In the genomic region with DNA sequence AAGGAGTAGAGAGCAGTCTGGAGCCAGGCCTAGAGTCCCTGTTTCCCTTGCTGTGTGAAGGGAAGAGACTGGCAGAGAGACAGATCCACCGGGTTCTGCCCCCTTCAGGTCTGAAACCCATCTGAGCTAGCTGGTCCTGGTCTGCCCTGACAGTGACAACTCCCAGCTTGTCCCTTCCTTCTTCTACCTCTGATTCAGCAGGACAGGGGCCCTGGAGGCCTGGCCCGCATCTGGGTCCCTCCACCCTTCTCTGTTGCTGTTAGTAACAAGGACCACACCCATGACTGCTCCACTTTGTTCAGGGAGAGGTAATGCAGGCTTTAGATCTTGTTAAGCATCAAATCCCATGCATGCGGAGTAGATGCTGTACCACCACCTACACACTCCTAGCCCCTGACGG, we compare ENCODE assay signal across 17 mouse cellular contexts. TPM values are rescaled to one million over a fixed set of nuclear protein-coding genes. Genes with fewer than 3 reads are reported as not detected.
DNase-seq lines count a peak whose midpoint lies in the region; ATAC-seq lines count a peak whose summit lies in the region.
"Had no signal": no experiment of that assay in that cellular context is flagged by ENCODE, and none has a peak within 500 bp of the region (broad histone marks: within the 10 kb centered on the region; RNA-seq: fewer than 3 reads in every experiment).

No protein-coding gene starts in this region.

- no peaks in the 10 kb centered on the region for H3K27me3 ChIP-seq in heart, embryonic 15.5 days
- H3K27me3 ChIP-seq in heart, embryonic 10.5 days (ENCODE audit: insufficient read depth, poor library complexity, severe bottlenecking): no peaks in the 10 kb centered on the region
- H3K27me3 ChIP-seq in midbrain, embryonic 16.5 days (ENCODE audit: control insufficient read depth, insufficient read depth, low read depth, low read length): no peaks in the 10 kb centered on the region
- no peaks in the 10 kb centered on the region for H3K27me3 ChIP-seq in midbrain, embryonic 14.5 days (ENCODE audit: control insufficient read depth, insufficient read depth, low read length)
- H3K27me3 ChIP-seq in liver, embryonic 15.5 days: peaks cover 36% of the 10 kb centered on the region
- H3K27me3 ChIP-seq: embryonic facial prominence, embryonic 12.5 days; Patski; stomach, embryonic 15.5 days had no signal

- peaks cover 37% of the 10 kb centered on the region for H3K36me3 ChIP-seq in heart, embryonic 15.5 days
- peaks cover 44% of the 10 kb centered on the region for H3K36me3 ChIP-seq in heart, embryonic 10.5 days
- peaks cover 19% of the 10 kb centered on the region for H3K36me3 ChIP-seq in midbrain, embryonic 16.5 days (ENCODE audit: control insufficient read depth, insufficient read depth, low read length)
- peaks cover 32% of the 10 kb centered on the region for H3K36me3 ChIP-seq in midbrain, embryonic 14.5 days (ENCODE audit: control insufficient read depth, insufficient read depth, low read length)
- peaks cover 40% of the 10 kb centered on the region for H3K36me3 ChIP-seq in liver, embryonic 15.5 days (replicated peaks)

- no peak overlapping the region for H3K4me2 ChIP-seq in heart, embryonic 15.5 days
- 0 out of 2 replicates have a peak overlapping the region, but pooled peaks have one; percentile 17 for H3K4me2 ChIP-seq in midbrain, embryonic 16.5 days (ENCODE audit: low read length)
- H3K4me2 ChIP-seq in midbrain, embryonic 14.5 days (ENCODE audit: low read length): no peak overlapping the region
- H3K4me2 ChIP-seq in liver, embryonic 15.5 days: peak overlapping the region; percentile 40
- H3K4me2 ChIP-seq: embryonic facial prominence, embryonic 12.5 days; stomach, embryonic 15.5 days had no signal

- H3K9me3 ChIP-seq in heart, embryonic 15.5 days (replicated peaks): no peaks in the 10 kb centered on the region
- no peaks in the 10 kb centered on the region for H3K9me3 ChIP-seq in heart, embryonic 10.5 days
- H3K9me3 ChIP-seq in midbrain, embryonic 16.5 days (replicated peaks; ENCODE audit: control insufficient read depth, low read length, poor library complexity, severe bottlenecking): no peaks in the 10 kb centered on the region
- no peaks in the 10 kb centered on the region for H3K9me3 ChIP-seq in midbrain, embryonic 14.5 days (ENCODE audit: control insufficient read depth, low read length)
- H3K9me3 ChIP-seq in liver, embryonic 15.5 days (replicated peaks): no peaks in the 10 kb centered on the region
- H3K9me3 ChIP-seq: embryonic facial prominence, embryonic 12.5 days; stomach, embryonic 15.5 days had no signal

- no peak overlapping the region for H3K4me3 ChIP-seq in heart, embryonic 15.5 days
- H3K4me3 ChIP-seq in heart, embryonic 10.5 days: no peak overlapping the region
- no peak overlapping the region for H3K4me3 ChIP-seq in midbrain, embryonic 16.5 days (ENCODE audit: low read depth, low read length)
- no peak overlapping the region for H3K4me3 ChIP-seq in midbrain, embryonic 14.5 days (replicated peaks; ENCODE audit: low read depth, low read length)
- H3K4me3 ChIP-seq in liver, embryonic 15.5 days (replicated peaks): no peak overlapping the region
- H3K4me3 ChIP-seq: embryonic facial prominence, embryonic 12.5 days; stomach, embryonic 15.5 days had no signal

- WGBS in heart, embryonic 15.5 days: 58% methylated on average over 4 of the region's 4 CpGs
- WGBS in heart, embryonic 10.5 days: 47% methylated on average over 4 of the region's 4 CpGs
- WGBS in midbrain, embryonic 16.5 days: 69% methylated on average over 4 of the region's 4 CpGs
- WGBS in midbrain, embryonic 14.5 days: 74% methylated on average over 4 of the region's 4 CpGs
- WGBS in liver, embryonic 15.5 days (ENCODE audit: insufficient replicate concordance): 59% methylated on average over 4 of the region's 4 CpGs

- ATAC-seq in heart, embryonic 15.5 days (replicated peaks; ENCODE audit: insufficient number of reproducible peaks, insufficient read depth, low FRiP score, low read depth): no peak
- ATAC-seq in midbrain, embryonic 16.5 days: no peak
- ATAC-seq in midbrain, embryonic 14.5 days (ENCODE audit: low FRiP score, low TSS enrichment): no peak
- peak; percentile 16; the same call in 1 of the 2 replicates for ATAC-seq in liver, embryonic 15.5 days (ENCODE audit: insufficient read depth)
- ATAC-seq: Patski had no signal

- H3K9ac ChIP-seq in heart, embryonic 15.5 days: peak overlapping the region; percentile 41; the same call in 1 of the 2 replicates
- peak overlapping the region; percentile 41; the same call in 1 of the 2 replicates for H3K9ac ChIP-seq in midbrain, embryonic 16.5 days (ENCODE audit: low read depth, low read length)
- H3K9ac ChIP-seq in midbrain, embryonic 14.5 days (replicated peaks; ENCODE audit: low read length): no peak overlapping the region
- peak overlapping the region; percentile 23; the same call in 1 of the 2 replicates for H3K9ac ChIP-seq in liver, embryonic 15.5 days
- H3K9ac ChIP-seq: embryonic facial prominence, embryonic 12.5 days; stomach, embryonic 15.5 days had no signal

- DNase-seq in heart, embryonic 10.5 days (ENCODE audit: low spot score): no peak
- DNase-seq in midbrain, embryonic 14.5 days: no peak
- DNase-seq in c-Kit-positive CD71-positive TER-119-positive erythroid progenitor cells, embryonic 14.5 days (ENCODE audit: low spot score): peak; percentile 44
- no peak for DNase-seq in right cerebral cortex, adult 18-20 months
- DNase-seq: adrenal gland, adult 2 months; cerebellum, postnatal 14 days; kidney, postnatal 14 days; layer of hippocampus, postnatal 36 days; lung, postnatal 36 days; thymus, postnatal 25 days had no signal

- H3K27ac ChIP-seq in heart, embryonic 15.5 days: no peak overlapping the region
- H3K27ac ChIP-seq in heart, embryonic 10.5 days: no peak overlapping the region
- H3K27ac ChIP-seq in midbrain, embryonic 16.5 days (ENCODE audit: low read length): no peak overlapping the region
- no peak overlapping the region for H3K27ac ChIP-seq in midbrain, embryonic 14.5 days (replicated peaks; ENCODE audit: low read depth, low read length)
- H3K27ac ChIP-seq in liver, embryonic 15.5 days (replicated peaks): 0 out of 2 replicates have a peak overlapping the region, but pooled peaks have one; percentile 26
- H3K27ac ChIP-seq: embryonic facial prominence, embryonic 12.5 days; stomach, embryonic 15.5 days had no signal

- H3K4me1 ChIP-seq in heart, embryonic 15.5 days (replicated peaks): peaks cover 33% of the 10 kb centered on the region
- peaks cover 46% of the 10 kb centered on the region for H3K4me1 ChIP-seq in heart, embryonic 10.5 days
- H3K4me1 ChIP-seq in midbrain, embryonic 16.5 days (ENCODE audit: control insufficient read depth, insufficient read depth, low read length): peaks cover 27% of the 10 kb centered on the region
- peaks cover 3% of the 10 kb centered on the region; the same call in 1 of the 2 replicates for H3K4me1 ChIP-seq in midbrain, embryonic 14.5 days (ENCODE audit: control insufficient read depth, insufficient read depth, low read length)
- peaks cover 64% of the 10 kb centered on the region for H3K4me1 ChIP-seq in liver, embryonic 15.5 days (replicated peaks)

RNA-seq across cellular contexts. Expression of a gene that starts 2.8 kb away (rescaled TPM):
- 42.5 and 43.4 TPM in 2 replicates for polyA plus RNA-seq in heart, embryonic 15.5 days (2015; fragmentation: Nextera tagmentation; extraction: Ambion mirVana)
- 19.1 and 29.5 TPM in 2 replicates for polyA plus RNA-seq in heart, embryonic 10.5 days (2016; fragmentation: Nextera tagmentation; extraction: Ambion mirVana)
- 35.3 and 41.4 TPM in 2 replicates for polyA plus RNA-seq in midbrain, embryonic 16.5 days (2015; fragmentation: Nextera tagmentation; extraction: Ambion mirVana)
- polyA plus RNA-seq in midbrain, embryonic 14.5 days (2014; fragmentation: Nextera tagmentation; extraction: Ambion mirVana): 22.1 and 34.5 TPM in 2 replicates
- polyA plus RNA-seq in liver, embryonic 15.5 days (2015; fragmentation: Nextera tagmentation; extraction: Ambion mirVana): 5.6 and 7.9 TPM in 2 replicates

RNA-seq across cellular contexts. Expression of a gene that starts 8.6 kb away (rescaled TPM):
- 4.9 and 5.2 TPM in 2 replicates for polyA plus RNA-seq in heart, embryonic 15.5 days (2015; fragmentation: Nextera tagmentation; extraction: Ambion mirVana)
- 0.67 TPM in 1 of 2 replicates, not detected in the other for polyA plus RNA-seq in heart, embryonic 10.5 days (2016; fragmentation: Nextera tagmentation; extraction: Ambion mirVana)
- polyA plus RNA-seq in midbrain, embryonic 16.5 days (2015; fragmentation: Nextera tagmentation; extraction: Ambion mirVana): 0.43 TPM in 1 of 2 replicates, not detected in the other
- not detected in 2 replicates for polyA plus RNA-seq in midbrain, embryonic 14.5 days (2014; fragmentation: Nextera tagmentation; extraction: Ambion mirVana)
- 27.2 and 51.1 TPM in 2 replicates for polyA plus RNA-seq in liver, embryonic 15.5 days (2015; fragmentation: Nextera tagmentation; extraction: Ambion mirVana)
- polyA plus RNA-seq: adrenal gland, adult 2 months; forebrain, embryonic 11.5 days had no signal

RNA-seq across cellular contexts. Expression of a gene that starts 16.3 kb away (rescaled TPM):
- polyA plus RNA-seq in heart, embryonic 15.5 days (2015; fragmentation: Nextera tagmentation; extraction: Ambion mirVana): 12.0 and 15.0 TPM in 2 replicates
- 17.8 and 21.5 TPM in 2 replicates for polyA plus RNA-seq in heart, embryonic 10.5 days (2016; fragmentation: Nextera tagmentation; extraction: Ambion mirVana)
- polyA plus RNA-seq in midbrain, embryonic 16.5 days (2015; fragmentation: Nextera tagmentation; extraction: Ambion mirVana): 17.8 and 19.6 TPM in 2 replicates
- polyA plus RNA-seq in midbrain, embryonic 14.5 days (2014; fragmentation: Nextera tagmentation; extraction: Ambion mirVana): 17.1 and 18.5 TPM in 2 replicates
- 20.3 and 21.3 TPM in 2 replicates for polyA plus RNA-seq in liver, embryonic 15.5 days (2015; fragmentation: Nextera tagmentation; extraction: Ambion mirVana)

RNA-seq across cellular contexts. Expression of a gene that starts 16.5 kb away (rescaled TPM):
- polyA plus RNA-seq in heart, embryonic 15.5 days (2015; fragmentation: Nextera tagmentation; extraction: Ambion mirVana): 4.9 TPM in 2 replicates
- polyA plus RNA-seq in heart, embryonic 10.5 days (2016; fragmentation: Nextera tagmentation; extraction: Ambion mirVana): 7.7 and 9.7 TPM in 2 replicates
- polyA plus RNA-seq in midbrain, embryonic 16.5 days (2015; fragmentation: Nextera tagmentation; extraction: Ambion mirVana): 17.0 and 17.4 TPM in 2 replicates
- polyA plus RNA-seq in midbrain, embryonic 14.5 days (2014; fragmentation: Nextera tagmentation; extraction: Ambion mirVana): 14.7 and 15.6 TPM in 2 replicates
- 4.3 and 5.5 TPM in 2 replicates for polyA plus RNA-seq in liver, embryonic 15.5 days (2015; fragmentation: Nextera tagmentation; extraction: Ambion mirVana)

RNA-seq across cellular contexts. Expression of a gene that starts 18.7 kb away (rescaled TPM):
- polyA plus RNA-seq in heart, embryonic 15.5 days (2015; fragmentation: Nextera tagmentation; extraction: Ambion mirVana): 377 and 382 TPM in 2 replicates
- polyA plus RNA-seq in heart, embryonic 10.5 days (2016; fragmentation: Nextera tagmentation; extraction: Ambion mirVana): 496 and 550 TPM in 2 replicates
- polyA plus RNA-seq in midbrain, embryonic 16.5 days (2015; fragmentation: Nextera tagmentation; extraction: Ambion mirVana): 35.4 and 45.7 TPM in 2 replicates
- polyA plus RNA-seq in midbrain, embryonic 14.5 days (2014; fragmentation: Nextera tagmentation; extraction: Ambion mirVana): 45.9 and 85.7 TPM in 2 replicates
- polyA plus RNA-seq in liver, embryonic 15.5 days (2015; fragmentation: Nextera tagmentation; extraction: Ambion mirVana): 682 and 720 TPM in 2 replicates

Comparison
In these comparisons a context has a peak if more than half of its experiments do, and no peak if none do; other contexts are left out.
1. H3K4me2 ChIP-seq: peak in midbrain, embryonic 16.5 days (single experiment) and liver, embryonic 15.5 days (single experiment); none in heart, embryonic 15.5 days (single experiment) and midbrain, embryonic 14.5 days (single experiment).